Mouse (Mus musculus) embryonic fibroblast, embryonic 13.5 days (primary cell): ENCODE measurements at regions not wholly inside any gene's neighbourhood (a gene's known extent, or its start where the extent isn't known, plus 50 kb on each side); places are given as distances from the start of the nearest gene placed in this dataset.
"Not testable (repeated sequence)": the region's sequence is repeated elsewhere in the genome, so short reads cannot be mapped to it uniquely, and the experiment has no call there.

Experiments
- H3K27ac ChIP-seq: 2 replicates; pipeline ENCODE4 v1.5.1; 2012; ENCODE audit warnings: low read length, control low read depth, inconsistent platforms; ENCODE audit not compliant: insufficient read depth
- H3K4me1 ChIP-seq: 2 replicates; pipeline ENCODE4 v1.6.1; 2011; ENCODE audit warnings: low read length; ENCODE audit not compliant: control insufficient read depth, insufficient read depth
- H3K4me3 ChIP-seq: 2 replicates; pipeline ENCODE4 v1.5.1; 2011; ENCODE audit warnings: mild to moderate bottlenecking, control low read depth, low read length; ENCODE audit not compliant: insufficient read depth
- CTCF ChIP-seq: IDR thresholded peaks from 2 replicates; pipeline ENCODE4 v1.5.1; 2011; ENCODE audit warnings: mild to moderate bottlenecking, control low read depth, low read length, moderate library complexity, borderline replicate concordance; ENCODE audit not compliant: insufficient read depth
- POLR2A ChIP-seq: IDR thresholded peaks from 2 replicates; pipeline ENCODE4 v1.6.1; 2011; ENCODE audit warnings: low read depth, mild to moderate bottlenecking, control low read depth, low read length, moderate library complexity

- Histone ChIP-seq H3K4me1 (peaks cover 11% of the 10 kb centered on the region), H3K27ac (peak overlapping the region; percentile 89), H3K4me3 (no peak overlapping the region)
- no peak for TF ChIP-seq CTCF
- TF ChIP-seq POLR2A, result no peak
These were observed 310.8 kb downstream of the Gxylt1 start for GRCm38 (mm10) chr15:92964131-92964530.

GRCm38 (mm10) chr15:92950912-92951311, 324.1 kb downstream of the Gxylt1 start:
- not testable (repeated sequence) for H3K4me3 ChIP-seq, H3K4me1 ChIP-seq, H3K27ac ChIP-seq

GRCm38 (mm10) chr15:92946216-92946615, 328.8 kb downstream of the Gxylt1 start:
- no peak for TF ChIP-seq POLR2A
- no peak for TF ChIP-seq CTCF
- H3K4me3 ChIP-seq, result no peak overlapping the region
- peaks cover 2% of the 10 kb centered on the region; the same call in 1 of the 2 replicates for H3K4me1 ChIP-seq
- H3K27ac ChIP-seq, result no peak overlapping the region

GRCm38 (mm10) chr15:92903821-92904220, 371.2 kb downstream of the Gxylt1 start:
- Histone ChIP-seq H3K4me1 (0 out of 2 replicates have a peak, but pooled peaks cover 3% of the 10 kb centered on the region), H3K4me3 (no peak overlapping the region), H3K27ac (no peak overlapping the region)
- no peak for TF ChIP-seq POLR2A

GRCm38 (mm10) chr15:92897277-92897676, 377.7 kb downstream of the Gxylt1 start:
- Histone ChIP-seq H3K4me1 (no peaks in the 10 kb centered on the region), H3K27ac (no peak overlapping the region), H3K4me3 (no peak overlapping the region)
- TF ChIP-seq CTCF (no peak), POLR2A (no peak)

- no peak overlapping the region for H3K27ac ChIP-seq
These were observed 379.1 kb downstream of the Gxylt1 start for GRCm38 (mm10) chr15:92895836-92896235.

GRCm38 (mm10) chr15:92876438-92876837, 398.5 kb downstream of the Gxylt1 start:
- no peak overlapping the region for H3K4me3 ChIP-seq
- no peak overlapping the region for H3K27ac ChIP-seq
- no peaks in the 10 kb centered on the region for H3K4me1 ChIP-seq
- TF ChIP-seq POLR2A (no peak), CTCF (no peak)

More at GRCm38 (mm10) chr15:92895836-92896235, 379.1 kb downstream of the Gxylt1 start:
- H3K4me1 ChIP-seq, result no peaks in the 10 kb centered on the region
- TF ChIP-seq POLR2A (no peak), CTCF (no peak)
- no peak overlapping the region for H3K4me3 ChIP-seq

GRCm38 (mm10) chr15:92864106-92864505, 410.9 kb downstream of the Gxylt1 start:
- Histone ChIP-seq H3K4me1 (no peaks in the 10 kb centered on the region), H3K4me3 (no peak overlapping the region), H3K27ac (no peak overlapping the region)
- no peak for TF ChIP-seq POLR2A
- no peak for TF ChIP-seq CTCF

GRCm38 (mm10) chr15:92850854-92851253, 424.1 kb downstream of the Gxylt1 start:
- TF ChIP-seq POLR2A (no peak), CTCF (no peak)
- H3K4me1 ChIP-seq, result no peaks in the 10 kb centered on the region

GRCm38 (mm10) chr15:92840035-92840434, 434.9 kb downstream of the Gxylt1 start:
- Histone ChIP-seq H3K4me3 (no peak overlapping the region), H3K4me1 (no peaks in the 10 kb centered on the region), H3K27ac (no peak overlapping the region)
- TF ChIP-seq CTCF (no peak), POLR2A (no peak)

More at GRCm38 (mm10) chr15:92850854-92851253, 424.1 kb downstream of the Gxylt1 start:
- no peak overlapping the region for H3K27ac ChIP-seq
- no peak overlapping the region for H3K4me3 ChIP-seq

- Histone ChIP-seq H3K4me3 (no peak overlapping the region), H3K4me1 (no peaks in the 10 kb centered on the region), H3K27ac (no peak overlapping the region)
- TF ChIP-seq CTCF, result no peak
These were observed 435.4 kb downstream of the Gxylt1 start for GRCm38 (mm10) chr15:92839611-92840010.
